ENCODE assay signal across 14 mouse cellular contexts in the genomic region with DNA sequence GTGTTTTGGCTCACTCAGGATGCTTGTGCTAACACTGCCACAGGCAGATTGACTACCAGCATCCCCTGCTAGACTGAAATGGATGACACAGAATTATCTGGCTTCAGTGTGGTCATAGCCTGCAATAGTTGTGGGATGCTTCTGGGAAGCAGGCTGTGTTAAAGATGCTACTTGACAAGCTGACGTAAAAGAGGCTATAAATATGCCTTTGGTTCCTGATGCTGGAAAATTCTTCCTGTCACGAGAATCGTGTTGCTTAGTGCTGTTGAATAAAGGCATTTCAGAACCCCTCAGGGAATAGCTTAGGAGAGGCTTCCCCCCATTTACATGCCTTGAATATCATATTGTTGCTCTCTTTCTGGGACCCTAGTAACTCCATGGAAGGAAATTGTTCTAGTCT.
"Had no signal": no experiment of that assay in that cellular context is flagged by ENCODE, and none has a peak within 500 bp of the region (broad histone marks: within the 10 kb centered on the region; RNA-seq: fewer than 3 reads in every experiment).

No protein-coding gene starts in this region.

- H3K4me3 ChIP-seq: limb, embryonic 12.5 days; limb, embryonic 15.5 days; midbrain, embryonic 13.5 days had no signal

- ATAC-seq: liver, postnatal 0 days; lung, postnatal 0 days; midbrain, embryonic 13.5 days; midbrain, embryonic 16.5 days had no signal

- DNase-seq: kidney, adult 11 months; kidney, postnatal 25 days; layer of hippocampus, postnatal 36 days; liver, postnatal 0 days; lung, embryonic 14.5 days; thymus, adult 18-20 months; thymus, postnatal 36 days had no signal

- H3K27ac ChIP-seq: limb, embryonic 12.5 days; limb, embryonic 15.5 days; liver, embryonic 14.5 days; macrophage; midbrain, embryonic 13.5 days had no signal
